Mouse (Mus musculus) thymus, adult 18-20 months (tissue): ENCODE results near the gene Ap1g1.
A peak's percentile ranks its signal among the peaks of the same experiment; 100 is the strongest.
"Not testable (repeated sequence)": the region's sequence is repeated elsewhere in the genome, so short reads cannot be mapped to it uniquely, and the experiment has no call there.

Experiments
- DNase-seq, 2 experiments: peaks; one replicate each; pipeline ENCODE4 v3.0.0; 2022; ENCODE audit warnings: mixed read lengths in 2 of 2

Gene Ap1g1

DNA sequence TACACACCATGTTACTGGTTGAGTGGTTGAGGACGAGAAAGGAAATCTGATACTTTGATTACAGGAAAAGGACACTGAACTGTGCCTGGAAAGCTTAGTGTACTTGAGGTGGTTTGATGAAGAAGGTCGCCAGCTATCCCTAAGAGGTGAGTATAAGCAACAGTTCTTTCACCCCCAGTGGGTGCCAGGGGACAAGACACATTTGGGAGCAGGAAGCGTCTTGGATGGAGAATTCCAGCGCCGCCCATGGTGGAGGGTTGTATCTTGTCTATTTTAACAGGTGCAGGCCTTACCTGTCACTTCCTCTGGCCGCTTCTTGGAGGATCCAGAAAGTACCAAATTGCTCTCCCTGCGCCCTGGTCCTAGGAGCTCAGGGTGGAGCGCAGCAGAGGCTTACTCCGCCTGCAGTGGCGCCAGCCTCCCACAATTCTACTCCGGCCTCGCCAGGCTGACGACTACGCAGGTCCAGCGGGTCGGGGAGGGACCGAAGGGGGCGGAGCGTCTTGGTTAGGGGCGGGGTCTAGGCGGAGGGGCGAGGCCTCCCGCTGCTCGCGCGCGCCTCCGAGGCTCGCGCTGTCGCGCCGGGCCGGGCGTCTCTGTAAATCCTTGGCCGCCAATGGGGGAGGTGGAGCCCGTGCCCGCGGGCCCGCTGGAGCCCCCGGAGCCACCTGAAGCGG is 89.8 kb downstream of the Ap1g1 start, which contains the start of gene Phlpp2:
Phlpp2 (plus strand) TSS at position 540 of the 677 bp plus-strand sequence.
- peak; percentile 78 to 81 for DNase-seq

DNA sequence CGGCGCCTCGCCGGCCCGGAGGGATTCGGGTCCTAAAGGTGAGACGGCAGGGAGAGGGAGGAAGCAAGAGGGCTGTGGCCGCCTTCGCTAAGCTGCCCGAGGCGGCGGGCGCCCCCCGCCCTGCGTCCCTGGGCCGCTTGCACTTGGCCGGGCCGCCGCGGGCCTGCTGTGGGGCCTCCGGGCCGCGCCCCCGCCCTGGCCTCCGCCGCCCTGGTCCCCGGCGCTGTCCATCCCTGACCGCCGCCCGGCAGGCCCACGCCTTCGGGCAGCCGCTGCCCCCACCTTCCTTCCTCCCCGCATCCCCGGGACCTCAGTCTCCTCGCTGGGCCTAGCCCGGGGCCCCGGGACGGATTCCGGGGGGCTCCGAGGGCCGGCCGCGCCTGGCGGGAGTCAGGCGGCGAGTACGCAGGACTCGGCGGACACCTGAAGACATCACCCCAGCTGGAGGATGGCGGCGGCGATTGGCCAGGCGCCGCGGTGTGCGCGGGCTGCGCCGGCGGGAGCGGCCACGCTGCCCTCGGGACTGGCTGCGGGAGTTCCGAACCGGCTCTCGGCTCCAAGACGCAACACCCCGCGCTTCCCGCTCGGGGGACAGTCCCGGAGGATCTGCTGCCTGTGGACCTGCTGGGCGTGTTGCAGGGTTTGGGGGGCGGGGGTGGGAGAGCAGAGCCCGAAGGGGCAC is 90.5 kb downstream of the Ap1g1 start:
- DNase-seq: peak in 1 of 2 experiments; percentile 22

- no peak for DNase-seq
Observed at GRCm38 (mm10) chr8:109871056-109871455, 92.7 kb downstream of the Ap1g1 start.

GRCm38 (mm10) chr8:109873800-109874199 is 95.4 kb downstream of the Ap1g1 start:
- DNase-seq: not testable (repeated sequence)

DNA sequence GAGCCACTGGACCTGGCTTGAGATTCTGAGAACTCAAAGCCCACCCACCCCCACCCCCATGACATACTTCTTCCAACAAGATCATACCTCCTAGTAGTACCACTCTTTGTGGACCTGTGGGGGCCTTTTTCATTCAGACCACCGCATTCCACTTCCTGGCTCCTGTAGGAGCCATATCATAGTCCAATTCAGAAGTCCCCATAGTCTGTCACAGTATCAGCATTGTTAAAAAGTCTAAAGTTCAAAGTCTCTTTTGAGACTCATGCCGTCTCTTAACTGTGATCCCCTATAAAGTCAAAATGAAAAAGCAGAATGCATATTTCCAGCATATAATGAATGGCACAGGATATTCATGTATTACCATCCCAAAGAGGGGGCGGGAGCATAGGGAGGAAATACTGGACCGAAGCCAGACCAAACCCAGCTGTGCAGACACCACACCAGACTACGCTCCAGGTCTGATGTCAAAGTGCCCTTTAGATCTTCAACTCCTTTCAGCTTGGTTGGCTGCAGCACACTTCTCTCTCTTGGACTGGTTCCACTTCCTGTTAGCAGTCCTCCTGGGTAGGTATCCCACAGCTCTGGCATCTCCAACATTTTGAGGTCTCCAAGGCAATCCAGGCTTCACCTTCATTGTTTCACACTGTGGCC is 101.8 kb downstream of the Ap1g1 start:
- DNase-seq: no peak

GRCm38 (mm10) chr8:109885294-109885693 is 106.9 kb downstream of the Ap1g1 start:
- DNase-seq: no peak

- no peak for DNase-seq
Observed at GRCm38 (mm10) chr8:109889211-109889610, 110.9 kb downstream of the Ap1g1 start.

DNA sequence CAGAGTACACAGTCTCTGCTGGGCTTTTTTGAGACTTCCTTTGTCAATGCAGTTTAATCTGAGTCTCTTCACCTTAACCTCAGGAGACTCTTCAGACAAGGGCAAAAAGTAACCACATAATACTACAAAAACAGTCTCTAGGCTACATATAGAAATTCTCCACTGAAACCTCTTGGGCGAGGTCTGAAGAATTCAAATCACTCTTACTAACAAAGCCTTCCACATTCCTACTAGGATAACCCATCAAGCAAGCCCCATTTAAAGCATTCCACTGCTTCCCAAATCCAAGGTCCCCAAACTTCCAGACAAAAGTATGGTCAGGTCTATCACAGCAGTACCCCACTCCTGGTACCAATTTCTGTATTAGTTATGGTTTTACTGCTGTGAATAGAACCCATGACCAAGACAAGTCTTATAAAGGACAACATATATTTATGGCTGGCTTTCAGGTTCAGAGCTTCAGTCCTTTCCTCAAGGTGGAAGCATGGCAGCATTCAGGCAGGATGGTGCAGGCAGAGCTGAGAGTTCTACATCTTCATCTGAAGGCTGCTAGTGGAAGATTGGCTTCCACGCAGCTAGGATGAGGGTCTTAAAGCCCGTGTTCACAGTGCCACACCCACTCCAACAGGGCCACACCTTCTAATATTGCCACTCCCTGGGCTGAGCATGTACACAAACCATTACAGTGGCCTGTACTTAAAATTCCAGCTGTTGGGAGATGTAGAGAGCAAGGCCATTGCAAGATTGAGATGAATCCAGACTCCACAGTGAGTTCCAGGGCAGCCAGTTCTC is 112.6 kb downstream of the Ap1g1 start:
- no peak for DNase-seq

DNA sequence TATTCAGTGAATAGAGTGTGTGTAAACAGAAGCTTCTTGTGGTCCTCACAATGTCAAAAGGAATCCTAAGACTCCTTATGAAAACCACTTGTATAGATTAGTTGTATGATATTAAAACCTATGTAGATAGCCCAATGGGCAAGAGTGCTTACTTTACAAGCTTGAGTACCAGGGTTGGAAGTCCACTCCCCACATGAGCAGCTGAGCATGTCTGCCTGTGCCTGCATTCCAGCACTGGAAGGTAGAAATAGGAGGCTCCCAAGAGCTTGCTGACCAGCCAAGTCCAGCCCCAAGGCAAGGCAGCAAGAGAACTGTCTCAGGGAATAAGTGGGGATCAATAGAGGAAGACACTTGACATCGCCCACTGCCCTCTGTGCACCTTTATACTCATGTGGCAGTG is 116.3 kb downstream of the Ap1g1 start:
- DNase-seq: no peak

- DNase-seq: no peak
Observed at GRCm38 (mm10) chr8:109895355-109895754, 117.0 kb downstream of the Ap1g1 start.

GRCm38 (mm10) chr8:109902379-109902778 is 124.0 kb downstream of the Ap1g1 start:
- DNase-seq: no peak

DNA sequence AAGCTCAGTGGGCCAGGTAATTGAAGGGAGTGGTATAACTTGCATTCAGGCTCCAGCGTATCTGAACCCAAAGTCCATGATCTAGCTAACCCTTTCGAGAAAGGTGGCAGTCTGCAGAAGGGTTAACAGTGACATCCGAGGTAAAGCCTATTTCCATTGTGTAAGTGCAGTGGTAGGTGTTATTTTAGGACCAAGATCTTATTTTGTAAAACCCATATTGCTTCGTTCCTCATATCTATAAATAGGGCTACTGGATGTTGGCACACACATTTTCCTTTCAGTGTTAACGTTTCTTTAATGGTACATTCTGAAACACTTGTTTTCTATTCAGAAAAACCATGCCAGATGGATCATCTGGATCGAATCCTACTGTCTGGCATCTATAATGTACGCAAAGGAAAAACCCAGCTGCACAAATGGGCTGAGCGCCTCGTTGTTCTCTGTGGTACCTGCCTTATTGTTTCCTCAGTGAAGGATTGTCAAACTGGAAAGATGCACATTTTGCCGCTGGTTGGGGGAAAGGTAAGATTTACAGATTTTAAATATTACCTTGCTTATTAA is 125.6 kb downstream of the Ap1g1 start:
- DNase-seq: no peak

GRCm38 (mm10) chr8:109904928-109905668 is 126.7 kb downstream of the Ap1g1 start:
- DNase-seq: no peak

- no peak for DNase-seq
Observed at GRCm38 (mm10) chr8:109906907-109907306, 128.6 kb downstream of the Ap1g1 start.

- DNase-seq: no peak
Observed at GRCm38 (mm10) chr8:109907376-109907775, 129.0 kb downstream of the Ap1g1 start.
